Mouse (Mus musculus) thymus, adult 2 months (tissue): Measurements from ENCODE around the gene Ffar2. TPM values are rescaled to one million over a fixed set of nuclear protein-coding genes. Genes with fewer than 3 reads are reported as not detected.

Experiments
- DNase-seq: peaks from one replicate; pipeline ENCODE4 v3.0.0; 2021
- H3K27ac ChIP-seq: fragments of 200-500 bp; 2 replicates; pipeline ENCODE4 v1.5.1; 2012; ENCODE audit warnings: low read length, control low read depth; ENCODE audit not compliant: control insufficient read depth, insufficient read depth
- H3K27me3 ChIP-seq: fragments of 200-500 bp; 2 replicates; pipeline ENCODE4 v1.6.1; 2012; ENCODE audit warnings: mild to moderate bottlenecking, low read length, moderate library complexity, mixed read lengths; ENCODE audit not compliant: control insufficient read depth, insufficient read depth
- H3K36me3 ChIP-seq: fragments of 200-500 bp; 2 replicates; pipeline ENCODE4 v1.6.1; 2012; ENCODE audit warnings: mild to moderate bottlenecking, low read length, moderate library complexity; ENCODE audit not compliant: control insufficient read depth, insufficient read depth
- H3K4me1 ChIP-seq: fragments of 200-500 bp; replicated peaks from 2 replicates; pipeline ENCODE4 v1.6.1; 2012; ENCODE audit warnings: low read length; ENCODE audit not compliant: control insufficient read depth, insufficient read depth
- H3K4me3 ChIP-seq: fragments of 200-500 bp; 2 replicates; pipeline ENCODE4 v1.5.1; 2012; ENCODE audit warnings: mild to moderate bottlenecking, low read length, control low read depth, moderate library complexity; ENCODE audit not compliant: control insufficient read depth, insufficient read depth
- CTCF ChIP-seq: fragments of 200-500 bp; IDR thresholded peaks from 2 replicates; pipeline ENCODE4 v1.5.1; 2012; ENCODE audit warnings: mild to moderate bottlenecking, control low read depth, low read length, moderate library complexity, borderline replicate concordance; ENCODE audit not compliant: control insufficient read depth, poor library complexity, insufficient read depth; ENCODE audit errors: extremely low read depth
- POLR2A ChIP-seq: fragments of 200-500 bp; IDR thresholded peaks from 2 replicates; pipeline ENCODE4 v1.6.1; 2012; ENCODE audit warnings: mild to moderate bottlenecking, low read length, control low read depth, moderate library complexity; ENCODE audit not compliant: control insufficient read depth, poor library complexity, insufficient read depth; ENCODE audit errors: extremely low read depth
- WGBS: fragments of 180-500 bp; shearing (Covaris S2); methylation state at CpG from one replicate; pipeline ENCODE4 v1.1.7; 2018; 5-methylcytosine and 5-hydroxymethylcytosine counted together
- polyA plus RNA-seq: library from polyadenylated mRNA; depleted of rRNA; stranded (reverse); fragments of >200 nt; gene quantifications from 2 replicates; pipeline ENCODE4 v1.2.3, GENCODE M21; 2012

The Ffar2 gene
- polyA plus RNA-seq, 1 experiment = 3.5 TPM

- no peak overlapping the region for H3K27ac ChIP-seq
- TF ChIP-seq CTCF (no peak), POLR2A (no peak)
- DNase-seq = no peak
- H3K36me3 ChIP-seq = no peaks in the 10 kb centered on the region
- WGBS = 10% methylated on average over 9 of the region's 9 CpGs
- H3K4me1 ChIP-seq = peaks cover 13% of the 10 kb centered on the region
- H3K4me3 ChIP-seq = no peak overlapping the region
- H3K27me3 ChIP-seq = no peaks in the 10 kb centered on the region
Measured at GRCm38 (mm10) chr7:30811757-30812290, 11.8 kb downstream of the Ffar2 start.

GRCm38 (mm10) chr7:30810319-30810718 is 13.3 kb downstream of the Ffar2 start:
- TF ChIP-seq CTCF = no peak
- no peak for DNase-seq
- H3K36me3 ChIP-seq = no peaks in the 10 kb centered on the region
- H3K27me3 ChIP-seq = no peaks in the 10 kb centered on the region
- no peak overlapping the region for H3K27ac ChIP-seq
- peaks cover 13% of the 10 kb centered on the region for H3K4me1 ChIP-seq
- H3K4me3 ChIP-seq = no peak overlapping the region
- WGBS = 87% methylated on average over 6 of the region's 6 CpGs

GRCm38 (mm10) chr7:30805924-30806323 is 17.7 kb downstream of the Ffar2 start:
- 53% methylated on average over 6 of the region's 6 CpGs for WGBS

DNA sequence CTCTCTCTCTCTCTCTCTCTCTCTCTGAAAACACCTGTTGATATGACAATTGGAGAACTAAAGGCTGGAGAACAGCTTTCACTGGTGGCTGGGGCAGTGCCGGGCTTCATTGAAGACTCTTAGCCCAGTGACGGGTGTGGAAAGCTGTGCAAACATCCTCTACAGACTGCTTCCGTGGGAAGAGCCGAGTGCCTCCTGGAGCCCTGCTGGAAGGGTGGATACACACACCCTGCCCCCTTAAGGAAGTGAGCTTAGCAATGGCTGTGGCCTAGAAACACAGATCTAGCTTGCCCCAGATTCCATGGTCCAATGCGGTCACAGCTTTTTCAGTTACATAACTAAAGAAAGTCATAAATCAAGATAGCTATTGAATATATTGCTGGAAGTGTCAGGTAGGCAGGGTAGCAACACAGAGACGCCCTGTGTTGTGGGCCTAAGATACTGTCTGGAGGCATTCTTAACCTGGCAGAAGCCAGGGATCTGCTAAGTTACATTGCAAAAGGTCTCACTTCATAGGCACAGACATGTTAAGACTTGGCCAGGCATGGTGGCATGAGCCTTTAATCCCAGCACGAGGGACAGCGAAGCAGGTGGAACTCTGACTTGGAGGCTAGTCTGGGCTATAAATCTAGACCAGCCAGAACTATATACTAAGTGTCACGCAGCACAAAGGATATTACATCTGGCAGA is 19.4 kb downstream of the Ffar2 start:
- H3K36me3 ChIP-seq = no peaks in the 10 kb centered on the region
- H3K4me1 ChIP-seq = no peaks in the 10 kb centered on the region
- WGBS = 91% methylated on average over 9 of the region's 9 CpGs
- no peak for DNase-seq
- no peaks in the 10 kb centered on the region for H3K27me3 ChIP-seq
- no peak for TF ChIP-seq POLR2A
- TF ChIP-seq CTCF = no peak
- no peak overlapping the region for H3K27ac ChIP-seq
- no peak overlapping the region for H3K4me3 ChIP-seq

More at GRCm38 (mm10) chr7:30805924-30806323, 17.7 kb downstream of the Ffar2 start:
- no peaks in the 10 kb centered on the region for H3K4me1 ChIP-seq
- H3K27me3 ChIP-seq = no peaks in the 10 kb centered on the region
- no peak overlapping the region for H3K4me3 ChIP-seq
- TF ChIP-seq POLR2A (no peak), CTCF (peak; percentile 70; the same call in 1 of the 2 replicates)
- DNase-seq = peak; percentile 48
- no peaks in the 10 kb centered on the region for H3K36me3 ChIP-seq
- no peak overlapping the region for H3K27ac ChIP-seq

- no peaks in the 10 kb centered on the region for H3K36me3 ChIP-seq
Measured at GRCm38 (mm10) chr7:30803256-30803655, 20.3 kb downstream of the Ffar2 start.

DNA sequence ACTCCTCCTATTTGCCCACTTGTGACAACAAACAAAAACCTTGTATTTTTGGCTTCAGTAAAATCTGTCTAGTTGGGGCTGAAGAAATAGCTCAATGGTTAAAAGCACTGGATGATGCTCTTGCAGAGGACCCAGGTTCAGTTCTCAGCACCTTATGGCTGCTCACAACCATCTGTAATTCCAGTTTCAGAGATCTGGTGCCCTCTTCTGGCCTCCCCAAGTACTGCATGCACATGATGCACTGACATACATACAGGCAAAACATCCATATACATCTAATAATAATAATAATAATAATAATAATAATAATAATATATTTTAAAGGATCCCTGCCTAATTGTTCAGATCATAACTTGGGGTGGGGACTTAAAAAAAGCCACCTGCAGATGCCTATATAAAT is 22.9 kb downstream of the Ffar2 start:
- TF ChIP-seq CTCF = no peak
- no peak for TF ChIP-seq POLR2A
- DNase-seq = no peak
- no peaks in the 10 kb centered on the region for H3K27me3 ChIP-seq
- H3K4me1 ChIP-seq = no peaks in the 10 kb centered on the region
- H3K36me3 ChIP-seq = no peaks in the 10 kb centered on the region
- no peak overlapping the region for H3K27ac ChIP-seq
- H3K4me3 ChIP-seq = no peak overlapping the region

More at GRCm38 (mm10) chr7:30803256-30803655, 20.3 kb downstream of the Ffar2 start:
- WGBS = 98% methylated on average over 3 of the region's 3 CpGs
- no peaks in the 10 kb centered on the region for H3K4me1 ChIP-seq
- H3K27ac ChIP-seq = no peak overlapping the region
- no peaks in the 10 kb centered on the region for H3K27me3 ChIP-seq
- no peak for DNase-seq
- TF ChIP-seq POLR2A = no peak
- no peak for TF ChIP-seq CTCF
- H3K4me3 ChIP-seq = no peak overlapping the region
